Mouse (Mus musculus): Measurements from ENCODE around the gene Clec4b1. TPM values are rescaled to one million over a fixed set of nuclear protein-coding genes. Genes with fewer than 3 reads are reported as not detected.
"Not testable (repeated sequence)": the region's sequence is repeated elsewhere in the genome, so short reads cannot be mapped to it uniquely, and the experiment has no call there.

The Clec4b1 gene
- not detected in 2 replicates for polyA plus RNA-seq (2015; fragmentation: Nextera tagmentation; extraction: Ambion mirVana)

DNA sequence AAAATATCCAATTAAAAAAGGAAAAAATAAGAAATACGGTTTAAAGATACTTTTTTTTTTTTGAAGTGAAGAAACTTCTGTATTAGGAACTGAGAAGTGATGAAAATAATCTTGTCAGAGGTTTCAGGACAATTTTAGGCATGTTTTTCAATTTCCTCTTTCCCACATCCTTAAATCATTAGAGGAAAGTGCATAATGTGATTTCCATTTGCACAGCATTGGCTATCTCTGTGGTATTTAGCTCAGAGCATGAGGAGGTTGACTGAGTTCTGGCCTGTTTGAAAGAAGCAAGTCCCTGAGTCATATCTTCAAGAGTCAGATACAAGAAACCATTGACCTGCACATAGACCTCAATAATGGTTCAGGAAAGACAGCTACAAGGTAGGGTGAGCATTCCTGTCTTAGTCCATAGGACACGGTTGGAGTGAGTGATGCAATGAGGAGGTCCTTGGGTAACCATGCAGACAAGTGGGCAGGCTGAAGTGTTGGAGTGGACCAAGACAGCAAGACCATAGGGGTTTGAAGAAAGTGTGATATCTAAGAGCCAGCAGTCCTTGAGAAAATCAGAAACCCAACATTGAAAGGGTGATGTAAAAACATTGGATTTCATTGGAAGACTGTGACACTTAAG lies at the start of gene Clec4b1:
Gene Clec4b1, plus strand, starts transcription at position 221 of the 631 bp plus-strand sequence.
- H3K9ac ChIP-seq (replicated peaks) = no peak within 1 kb of the TSS
- WGBS = 87% methylated on average over 2 of the region's 2 CpGs
- H3K4me3 ChIP-seq (replicated peaks) = no peak within 1 kb of the TSS
- H3K4me2 ChIP-seq = no peak within 1 kb of the TSS
- no peaks in the 10 kb centered on the region for H3K27me3 ChIP-seq (replicated peaks)
- 0 out of 2 replicates have a peak, but pooled peaks cover 12% of the 10 kb centered on the region for H3K9me3 ChIP-seq (replicated peaks)
- H3K27ac ChIP-seq (replicated peaks) = no peak within 1 kb of the TSS
- ATAC-seq (ENCODE audit: low FRiP score) = no peak
- H3K36me3 ChIP-seq = no peaks in the 10 kb centered on the region
- no peaks in the 10 kb centered on the region for H3K4me1 ChIP-seq

DNA sequence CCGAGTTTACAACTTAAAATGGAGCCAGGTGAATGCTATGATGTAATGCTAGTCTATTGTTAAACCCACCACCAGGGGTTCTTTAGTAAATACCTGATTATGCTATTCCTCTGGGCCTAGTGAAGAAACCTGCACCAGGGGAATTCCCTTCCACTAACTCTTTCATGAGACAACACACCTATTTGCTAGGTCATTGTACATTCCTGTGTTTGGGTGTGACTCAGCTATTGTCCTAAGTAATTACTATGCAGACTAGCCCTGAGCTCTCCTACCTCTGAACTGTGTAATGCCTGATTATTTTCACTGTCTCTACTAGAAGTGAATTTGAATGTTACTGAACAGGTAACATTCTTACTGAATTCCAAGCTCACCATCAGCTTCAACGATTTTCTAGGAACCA lies 45.1 kb upstream of the Clec4b1 start:
- not testable (repeated sequence) for H3K9ac ChIP-seq (replicated peaks); H3K27ac ChIP-seq (replicated peaks); H3K4me3 ChIP-seq (replicated peaks); H3K27me3 ChIP-seq (replicated peaks); ATAC-seq (ENCODE audit: low FRiP score); H3K4me1 ChIP-seq; H3K36me3 ChIP-seq; H3K9me3 ChIP-seq (replicated peaks); H3K4me2 ChIP-seq
- 85% methylated on average over 2 of the region's 2 CpGs for WGBS

GRCm38 (mm10) chr6:123005591-123005990 lies 44.2 kb upstream of the Clec4b1 start:
- H3K4me1 ChIP-seq = no peaks in the 10 kb centered on the region
- no peaks in the 10 kb centered on the region for H3K27me3 ChIP-seq (replicated peaks)
- no peaks in the 10 kb centered on the region for H3K9me3 ChIP-seq (replicated peaks)
- WGBS = 77% methylated on average over 1 of the region's 1 CpGs
- H3K4me2 ChIP-seq = no peak overlapping the region
- no peak overlapping the region for H3K4me3 ChIP-seq (replicated peaks)
- no peak overlapping the region for H3K27ac ChIP-seq (replicated peaks)
- H3K9ac ChIP-seq (replicated peaks) = no peak overlapping the region
- no peaks in the 10 kb centered on the region for H3K36me3 ChIP-seq
- ATAC-seq (ENCODE audit: low FRiP score) = no peak

GRCm38 (mm10) chr6:123095125-123095843 lies 45.5 kb downstream of the Clec4b1 start:
- no peaks in the 10 kb centered on the region for H3K27me3 ChIP-seq (replicated peaks)
- no peak overlapping the region for H3K9ac ChIP-seq (replicated peaks)
- H3K9me3 ChIP-seq (replicated peaks) = no peaks in the 10 kb centered on the region
- no peaks in the 10 kb centered on the region for H3K36me3 ChIP-seq
- H3K4me1 ChIP-seq = no peaks in the 10 kb centered on the region
- no peak for ATAC-seq (ENCODE audit: low FRiP score)
- H3K4me2 ChIP-seq = no peak overlapping the region
- WGBS = 91% methylated on average over 4 of the region's 4 CpGs
- no peak overlapping the region for H3K27ac ChIP-seq (replicated peaks)
- no peak overlapping the region for H3K4me3 ChIP-seq (replicated peaks)

DNA sequence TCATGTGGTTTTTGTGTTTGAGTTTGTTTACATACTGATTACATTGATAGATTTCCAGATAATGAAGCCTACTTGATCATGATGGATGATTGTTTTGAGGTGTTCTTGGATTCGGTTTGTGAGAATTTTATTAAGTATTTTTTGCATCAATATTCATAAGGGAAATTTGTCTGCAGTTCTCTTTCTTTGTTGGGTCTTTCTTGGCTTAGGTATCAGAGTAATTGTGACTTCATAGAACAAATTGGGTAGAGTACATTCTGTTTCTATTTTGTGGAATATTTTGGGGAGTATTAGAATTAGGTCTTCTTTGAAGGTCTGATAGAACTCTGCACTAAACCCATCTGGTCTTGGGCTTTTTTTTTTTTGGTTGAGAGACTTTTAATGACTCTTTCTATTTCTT lies 56.4 kb downstream of the Clec4b1 start, which contains the start of gene Clec4a2:
Gene Clec4a2, plus strand, starts transcription at position 301 of the 400 bp plus-strand sequence.
- 70% methylated on average over 1 of the region's 1 CpGs for WGBS
- H3K27me3 ChIP-seq (replicated peaks); H3K36me3 ChIP-seq; H3K4me1 ChIP-seq; ATAC-seq (ENCODE audit: low FRiP score); H3K27ac ChIP-seq (replicated peaks); H3K4me2 ChIP-seq; H3K9me3 ChIP-seq (replicated peaks); H3K9ac ChIP-seq (replicated peaks); H3K4me3 ChIP-seq (replicated peaks): not testable (repeated sequence)

Other genes starting within 250 kb of the Clec4b1 start
- 47.9 and 50.6 TPM in 2 replicates for gene Slc2a3, start 248.3 kb upstream of the Clec4b1 start, polyA plus RNA-seq (2015; fragmentation: Nextera tagmentation; extraction: Ambion mirVana)
- 7.1 and 7.4 TPM in 2 replicates for gene Foxj2, start 230.0 kb upstream of the Clec4b1 start, polyA plus RNA-seq (2015; fragmentation: Nextera tagmentation; extraction: Ambion mirVana)
- gene C3ar1, start 193.8 kb upstream of the Clec4b1 start, polyA plus RNA-seq (2015; fragmentation: Nextera tagmentation; extraction: Ambion mirVana) = 2.1 and 2.2 TPM in 2 replicates
- gene Necap1, start 175.5 kb upstream of the Clec4b1 start, polyA plus RNA-seq (2015; fragmentation: Nextera tagmentation; extraction: Ambion mirVana) = 148 and 168 TPM in 2 replicates
- gene Clec4a1, start 128.1 kb upstream of the Clec4b1 start, polyA plus RNA-seq (2015; fragmentation: Nextera tagmentation; extraction: Ambion mirVana) = 1.4 and 2.7 TPM in 2 replicates
- gene Clec4a3, start 97.4 kb upstream of the Clec4b1 start, polyA plus RNA-seq (2015; fragmentation: Nextera tagmentation; extraction: Ambion mirVana) = 0.95 and 2.6 TPM in 2 replicates
- not detected in 2 replicates for gene Clec4a4, start 59.6 kb upstream of the Clec4b1 start, polyA plus RNA-seq (2015; fragmentation: Nextera tagmentation; extraction: Ambion mirVana)
- 1.7 and 2.0 TPM in 2 replicates for gene Clec4a2, start 56.5 kb downstream of the Clec4b1 start, polyA plus RNA-seq (2015; fragmentation: Nextera tagmentation; extraction: Ambion mirVana)
- not detected in 2 replicates for gene Clec4b2, start 122.9 kb downstream of the Clec4b1 start, polyA plus RNA-seq (2015; fragmentation: Nextera tagmentation; extraction: Ambion mirVana)
- gene Clec4n, start 179.9 kb downstream of the Clec4b1 start, polyA plus RNA-seq (2015; fragmentation: Nextera tagmentation; extraction: Ambion mirVana) = 0.73 and 1.9 TPM in 2 replicates
- 0.18 TPM in 1 of 2 replicates, not detected in the other for gene Clec4d, start 212.1 kb downstream of the Clec4b1 start, polyA plus RNA-seq (2015; fragmentation: Nextera tagmentation; extraction: Ambion mirVana)
- gene Clec4e, start 239.9 kb downstream of the Clec4b1 start, polyA plus RNA-seq (2015; fragmentation: Nextera tagmentation; extraction: Ambion mirVana) = 0.31 TPM in 1 of 2 replicates, not detected in the other